Mouse (Mus musculus): ENCODE measurements around the gene Gtdc1. TPM values are rescaled to one million over a fixed set of nuclear protein-coding genes. Genes with fewer than 3 reads are reported as not detected.
"Not testable (repeated sequence)": the region's sequence is repeated elsewhere in the genome, so short reads cannot be mapped to it uniquely, and the experiment has no call there.

Gtdc1 gene
- polyA plus RNA-seq, 1 experiment from 2014 or later: 10.2 TPM

DNA sequence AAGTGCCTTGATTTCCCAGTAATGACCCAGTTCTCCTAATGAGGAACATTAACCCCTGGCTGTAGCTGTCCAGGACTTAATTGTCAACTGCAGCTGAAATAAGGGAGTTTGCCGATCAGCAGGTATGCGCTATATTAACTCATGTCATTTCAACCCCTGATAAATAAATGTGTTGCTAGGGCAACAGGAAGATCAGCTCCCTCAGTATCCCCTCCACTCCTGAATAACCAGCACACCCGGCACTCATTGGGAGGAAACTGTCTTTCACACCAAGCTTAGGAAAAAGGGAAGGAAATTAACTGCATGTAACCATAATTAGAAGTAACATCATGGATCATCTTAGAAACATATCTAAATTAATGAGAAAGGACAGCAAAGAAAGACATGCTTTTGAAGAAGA is 302.3 kb downstream of the Gtdc1 start:
- no peak overlapping the region for H3K9ac ChIP-seq
- H3K4me2 ChIP-seq (replicated peaks): no peak overlapping the region
- no peak for ATAC-seq
- H3K9me3 ChIP-seq: no peaks in the 10 kb centered on the region
- no peak overlapping the region for H3K4me3 ChIP-seq (replicated peaks)
- no peak overlapping the region for H3K27ac ChIP-seq
- no peaks in the 10 kb centered on the region for H3K27me3 ChIP-seq (replicated peaks)
- no peaks in the 10 kb centered on the region for H3K4me1 ChIP-seq (replicated peaks)
- 81% methylated on average over 3 of the region's 3 CpGs for WGBS
- H3K36me3 ChIP-seq: no peaks in the 10 kb centered on the region

DNA sequence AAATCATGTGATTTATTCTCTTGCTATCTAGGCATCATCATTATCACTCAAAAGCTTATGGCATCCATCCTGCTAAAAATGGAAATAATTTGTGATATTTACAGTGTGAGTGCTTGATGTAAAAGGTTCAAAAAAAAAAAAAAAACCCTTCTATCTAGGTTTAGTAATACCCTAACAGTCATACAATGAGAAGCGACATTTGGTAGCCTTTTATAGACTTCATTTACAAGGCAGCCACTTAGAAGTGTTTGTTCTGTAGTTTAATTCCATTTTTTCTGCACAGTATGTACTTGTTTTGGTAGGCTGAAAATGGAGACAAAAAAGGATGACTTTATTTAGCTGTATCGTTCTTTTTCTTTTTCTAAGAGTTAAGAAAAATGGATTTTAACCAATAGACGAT is 305.0 kb downstream of the Gtdc1 start:
- no peaks in the 10 kb centered on the region for H3K9me3 ChIP-seq
- H3K9ac ChIP-seq: no peak overlapping the region
- H3K27me3 ChIP-seq (replicated peaks): no peaks in the 10 kb centered on the region
- WGBS: 87% methylated on average over 3 of the region's 3 CpGs
- H3K4me2 ChIP-seq (replicated peaks): no peak overlapping the region
- no peak overlapping the region for H3K4me3 ChIP-seq (replicated peaks)
- H3K4me1 ChIP-seq (replicated peaks): no peaks in the 10 kb centered on the region
- no peaks in the 10 kb centered on the region for H3K36me3 ChIP-seq
- no peak for ATAC-seq
- no peak overlapping the region for H3K27ac ChIP-seq

DNA sequence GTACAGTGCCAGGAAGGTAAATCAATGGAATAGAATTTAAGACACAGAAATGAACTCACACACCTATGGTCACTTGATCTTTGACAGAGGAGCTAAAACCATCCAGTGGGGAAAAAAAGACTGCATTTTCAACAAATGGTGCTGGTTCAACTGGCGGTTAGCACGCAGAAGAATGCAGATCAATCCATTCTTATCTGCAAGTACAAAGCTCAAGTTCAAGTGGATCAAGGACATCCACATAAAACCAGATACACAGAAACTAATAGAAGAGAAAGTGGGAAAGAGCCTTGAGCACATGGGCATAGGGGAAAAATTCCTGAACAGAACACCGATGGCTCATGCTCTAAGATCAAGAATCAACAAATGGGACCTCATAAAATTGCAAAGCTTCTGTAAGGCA is 327.8 kb downstream of the Gtdc1 start:
- 76% methylated on average over 3 of the region's 3 CpGs for WGBS

DNA sequence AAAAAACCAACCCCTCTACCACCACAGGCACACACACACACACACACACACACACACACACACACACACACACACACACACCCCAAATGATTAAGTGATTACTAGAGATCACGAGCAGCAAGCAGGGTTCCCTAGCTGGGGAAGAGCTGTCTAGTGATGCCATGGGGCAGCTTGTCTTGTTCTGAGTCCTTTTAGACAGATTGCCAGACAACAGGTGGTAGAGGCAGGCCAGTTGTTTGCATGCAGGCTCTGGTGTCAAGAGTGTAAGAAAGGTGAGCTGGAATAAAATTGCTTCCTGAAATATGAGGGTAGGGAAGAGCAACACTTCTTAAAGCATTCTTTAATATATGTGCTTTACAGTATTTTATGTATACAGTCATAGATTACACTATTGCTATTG is 333.2 kb downstream of the Gtdc1 start:
- WGBS: 95% methylated on average over 1 of the region's 1 CpGs
- Histone ChIP-seq H3K9ac (no peak overlapping the region), H3K27me3 (replicated peaks) (no peaks in the 10 kb centered on the region), H3K27ac (no peak overlapping the region), H3K4me3 (replicated peaks) (no peak overlapping the region), H3K4me1 (replicated peaks) (0 out of 2 replicates have a peak, but pooled peaks cover 4% of the 10 kb centered on the region), H3K36me3 (no peaks in the 10 kb centered on the region), H3K4me2 (replicated peaks) (no peak overlapping the region), H3K9me3 (no peaks in the 10 kb centered on the region)
- no peak for ATAC-seq

More for the DNA sequence above, 327.8 kb downstream of the Gtdc1 start:
- H3K4me2 ChIP-seq (replicated peaks); H3K4me1 ChIP-seq (replicated peaks); H3K36me3 ChIP-seq; H3K9ac ChIP-seq; ATAC-seq; H3K4me3 ChIP-seq (replicated peaks); H3K27ac ChIP-seq; H3K27me3 ChIP-seq (replicated peaks); H3K9me3 ChIP-seq: not testable (repeated sequence)

DNA sequence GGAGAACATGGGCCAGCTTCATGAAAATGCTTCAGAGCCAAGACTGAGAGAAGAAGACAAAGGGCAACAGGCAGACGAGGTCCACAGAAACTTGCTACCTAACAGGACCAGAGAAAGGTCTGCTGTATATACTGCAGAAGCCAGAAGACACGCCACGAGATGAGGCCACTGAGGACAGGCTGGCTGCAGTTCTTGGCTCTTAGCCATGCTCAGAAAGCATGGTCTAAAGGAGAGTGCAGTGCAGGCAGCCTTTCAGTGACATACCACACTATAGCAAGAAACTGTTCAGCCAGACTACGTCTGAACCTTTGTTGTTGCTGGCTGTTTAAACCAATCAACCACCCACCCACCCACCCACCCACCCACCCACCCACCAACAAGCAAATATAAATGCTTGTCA is 336.6 kb downstream of the Gtdc1 start:
- Histone ChIP-seq H3K9ac (no peak overlapping the region), H3K4me1 (replicated peaks) (0 out of 2 replicates have a peak, but pooled peaks cover 4% of the 10 kb centered on the region), H3K4me2 (replicated peaks) (no peak overlapping the region), H3K36me3 (no peaks in the 10 kb centered on the region), H3K27ac (no peak overlapping the region), H3K27me3 (replicated peaks) (no peaks in the 10 kb centered on the region), H3K9me3 (no peaks in the 10 kb centered on the region), H3K4me3 (replicated peaks) (no peak overlapping the region)
- ATAC-seq: no peak
- WGBS: 36% methylated on average over 4 of the region's 4 CpGs

DNA sequence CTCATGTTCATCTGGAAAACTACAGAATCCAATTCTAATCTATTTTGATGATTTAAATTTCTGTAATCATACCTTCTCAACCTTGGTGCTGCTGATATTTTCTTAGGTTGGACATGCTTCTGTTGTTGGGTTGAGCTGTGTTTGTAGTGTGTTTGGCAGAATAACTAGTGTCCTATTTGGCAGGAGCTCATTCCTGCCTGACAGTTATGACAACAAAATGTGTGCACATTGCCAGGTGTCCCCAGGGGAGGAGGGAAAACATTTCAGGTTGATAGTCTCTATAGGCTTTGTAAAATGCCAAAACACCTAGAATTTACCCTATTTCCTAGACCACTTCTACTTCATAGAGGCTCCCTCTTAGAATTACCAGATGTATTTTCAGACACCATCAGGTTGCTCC is 343.4 kb downstream of the Gtdc1 start:
- Histone ChIP-seq H3K27ac (no peak overlapping the region), H3K9ac (no peak overlapping the region), H3K4me1 (replicated peaks) (no peaks in the 10 kb centered on the region), H3K27me3 (replicated peaks) (no peaks in the 10 kb centered on the region), H3K36me3 (no peaks in the 10 kb centered on the region), H3K4me3 (replicated peaks) (no peak overlapping the region), H3K9me3 (no peaks in the 10 kb centered on the region), H3K4me2 (replicated peaks) (no peak overlapping the region)
- ATAC-seq: no peak

DNA sequence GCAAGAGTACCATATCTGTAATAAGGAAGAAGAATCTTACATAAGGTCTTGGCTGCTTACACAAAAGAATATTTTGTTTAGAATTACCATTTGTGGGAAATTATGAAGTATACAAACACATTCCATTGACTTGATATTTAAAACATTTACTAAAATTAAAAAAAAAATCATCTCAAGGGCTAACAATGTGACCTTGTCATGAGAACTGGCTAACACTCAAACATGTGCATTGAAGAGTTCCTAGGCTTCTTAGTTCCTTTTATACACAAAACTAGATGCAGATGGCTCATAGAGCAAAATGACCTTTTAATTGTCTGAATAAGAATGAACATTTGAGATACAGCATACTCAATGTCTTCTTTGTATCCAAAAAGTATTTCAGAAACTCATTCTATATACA is 344.0 kb downstream of the Gtdc1 start:
- H3K27ac ChIP-seq: no peak overlapping the region
- H3K4me1 ChIP-seq (replicated peaks): no peaks in the 10 kb centered on the region
- no peak overlapping the region for H3K4me3 ChIP-seq (replicated peaks)
- H3K9ac ChIP-seq: no peak overlapping the region
- H3K4me2 ChIP-seq (replicated peaks): no peak overlapping the region
- no peak for ATAC-seq
- H3K27me3 ChIP-seq (replicated peaks): no peaks in the 10 kb centered on the region
- H3K9me3 ChIP-seq: no peaks in the 10 kb centered on the region
- H3K36me3 ChIP-seq: no peaks in the 10 kb centered on the region

DNA sequence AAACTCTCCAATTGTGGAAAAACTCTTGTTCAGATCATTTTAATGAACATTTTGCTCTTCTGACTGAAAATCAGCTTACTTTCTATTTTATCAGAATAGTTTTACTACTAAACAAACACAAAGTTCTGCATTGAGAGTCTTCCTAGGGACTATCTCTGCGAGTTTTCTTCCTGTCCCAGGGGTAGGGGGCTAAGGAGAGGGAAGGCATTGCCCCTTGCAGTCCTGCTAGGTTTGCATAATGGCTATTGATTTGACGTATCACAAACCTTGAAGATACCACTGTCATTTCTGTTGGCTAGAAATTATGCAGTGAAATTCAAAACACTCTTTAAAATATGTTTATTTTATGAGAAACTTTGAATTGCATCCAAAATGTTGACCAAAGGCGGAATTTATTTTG is 355.6 kb downstream of the Gtdc1 start:
- H3K27ac ChIP-seq: no peak overlapping the region
- no peaks in the 10 kb centered on the region for H3K27me3 ChIP-seq (replicated peaks)
- H3K4me1 ChIP-seq (replicated peaks): 0 out of 2 replicates have a peak, but pooled peaks cover 2% of the 10 kb centered on the region
- no peak overlapping the region for H3K4me2 ChIP-seq (replicated peaks)
- ATAC-seq: no peak
- no peak overlapping the region for H3K4me3 ChIP-seq (replicated peaks)
- no peaks in the 10 kb centered on the region for H3K9me3 ChIP-seq
- H3K36me3 ChIP-seq: no peaks in the 10 kb centered on the region
- WGBS: 43% methylated on average over 3 of the region's 3 CpGs
- H3K9ac ChIP-seq: no peak overlapping the region

DNA sequence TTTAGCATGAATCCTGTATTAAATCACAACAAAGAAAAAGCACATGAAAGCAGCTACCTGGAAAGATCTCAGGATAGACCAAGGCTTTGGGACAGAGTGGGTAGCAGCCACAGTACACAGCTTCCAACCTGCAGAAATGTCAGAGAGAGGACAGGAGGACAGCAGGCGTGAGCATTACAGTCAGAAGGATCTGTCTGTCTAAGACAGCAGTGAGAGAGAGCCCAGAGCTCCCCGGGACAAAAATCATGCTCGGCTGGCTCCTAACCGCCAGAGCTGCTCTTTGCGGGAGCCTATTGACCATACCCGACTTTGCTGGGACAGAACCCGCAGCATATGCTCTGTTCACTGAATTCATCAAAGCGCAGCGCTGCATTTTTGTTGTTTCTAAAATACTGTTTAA is 356.3 kb downstream of the Gtdc1 start:
- no peaks in the 10 kb centered on the region for H3K27me3 ChIP-seq (replicated peaks)
- H3K9ac ChIP-seq: no peak overlapping the region
- WGBS: 50% methylated on average over 9 of the region's 9 CpGs
- H3K27ac ChIP-seq: peak overlapping the region; percentile 70
- H3K9me3 ChIP-seq: no peaks in the 10 kb centered on the region
- H3K36me3 ChIP-seq: no peaks in the 10 kb centered on the region
- no peak overlapping the region; the same call in 1 of the 2 replicates for H3K4me2 ChIP-seq (replicated peaks)
- H3K4me3 ChIP-seq (replicated peaks): no peak overlapping the region
- 0 out of 2 replicates have a peak, but pooled peaks cover 2% of the 10 kb centered on the region for H3K4me1 ChIP-seq (replicated peaks)
- peak; percentile 49; the same call in 1 of the 2 replicates for ATAC-seq

DNA sequence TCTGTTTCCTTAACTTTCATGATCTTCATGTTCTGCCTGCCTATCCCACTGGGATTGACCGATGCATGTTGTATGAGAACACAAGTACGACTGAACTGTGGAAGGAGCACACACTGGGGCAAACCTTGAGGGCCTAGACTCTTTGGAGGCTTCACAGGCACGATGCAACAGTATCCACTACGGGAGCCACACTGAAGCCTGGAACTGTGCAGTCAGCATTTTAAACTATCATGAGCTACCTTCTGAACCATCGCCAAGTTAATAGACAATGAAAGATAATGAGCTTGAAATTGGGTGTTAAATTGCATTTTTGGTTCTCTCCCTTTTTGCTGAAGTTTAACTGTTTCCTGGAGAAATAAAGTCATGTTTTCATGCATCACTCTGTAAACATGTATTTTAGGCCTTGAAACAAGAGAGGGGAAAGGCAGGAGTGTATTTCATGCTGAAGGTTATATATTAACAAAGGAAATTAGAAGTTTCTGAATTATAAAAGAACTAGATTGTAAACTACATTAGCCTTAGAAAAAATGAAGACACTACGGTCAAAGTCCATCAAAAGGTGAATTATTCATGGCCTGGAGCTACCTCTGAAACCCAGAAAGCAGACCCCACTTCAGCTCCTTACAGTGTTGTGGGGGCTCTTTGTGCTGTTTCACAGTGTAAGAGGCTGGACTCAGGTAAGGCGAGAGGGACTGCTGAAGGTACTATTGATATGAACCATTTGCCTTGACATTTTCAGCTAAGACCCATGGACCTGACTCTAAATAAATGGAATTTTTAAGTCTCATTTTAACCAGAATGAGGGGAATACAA is 358.1 kb downstream of the Gtdc1 start:
- no peak overlapping the region for H3K4me3 ChIP-seq (replicated peaks)
- H3K4me2 ChIP-seq (replicated peaks): no peak overlapping the region
- H3K27ac ChIP-seq: no peak overlapping the region; the same call in 1 of the 2 replicates
- no peaks in the 10 kb centered on the region for H3K36me3 ChIP-seq
- no peaks in the 10 kb centered on the region for H3K27me3 ChIP-seq (replicated peaks)
- 73% methylated on average over 7 of the region's 7 CpGs for WGBS
- no peak overlapping the region for H3K9ac ChIP-seq
- no peaks in the 10 kb centered on the region for H3K9me3 ChIP-seq
- no peak for ATAC-seq
- H3K4me1 ChIP-seq (replicated peaks): 0 out of 2 replicates have a peak, but pooled peaks cover 2% of the 10 kb centered on the region

DNA sequence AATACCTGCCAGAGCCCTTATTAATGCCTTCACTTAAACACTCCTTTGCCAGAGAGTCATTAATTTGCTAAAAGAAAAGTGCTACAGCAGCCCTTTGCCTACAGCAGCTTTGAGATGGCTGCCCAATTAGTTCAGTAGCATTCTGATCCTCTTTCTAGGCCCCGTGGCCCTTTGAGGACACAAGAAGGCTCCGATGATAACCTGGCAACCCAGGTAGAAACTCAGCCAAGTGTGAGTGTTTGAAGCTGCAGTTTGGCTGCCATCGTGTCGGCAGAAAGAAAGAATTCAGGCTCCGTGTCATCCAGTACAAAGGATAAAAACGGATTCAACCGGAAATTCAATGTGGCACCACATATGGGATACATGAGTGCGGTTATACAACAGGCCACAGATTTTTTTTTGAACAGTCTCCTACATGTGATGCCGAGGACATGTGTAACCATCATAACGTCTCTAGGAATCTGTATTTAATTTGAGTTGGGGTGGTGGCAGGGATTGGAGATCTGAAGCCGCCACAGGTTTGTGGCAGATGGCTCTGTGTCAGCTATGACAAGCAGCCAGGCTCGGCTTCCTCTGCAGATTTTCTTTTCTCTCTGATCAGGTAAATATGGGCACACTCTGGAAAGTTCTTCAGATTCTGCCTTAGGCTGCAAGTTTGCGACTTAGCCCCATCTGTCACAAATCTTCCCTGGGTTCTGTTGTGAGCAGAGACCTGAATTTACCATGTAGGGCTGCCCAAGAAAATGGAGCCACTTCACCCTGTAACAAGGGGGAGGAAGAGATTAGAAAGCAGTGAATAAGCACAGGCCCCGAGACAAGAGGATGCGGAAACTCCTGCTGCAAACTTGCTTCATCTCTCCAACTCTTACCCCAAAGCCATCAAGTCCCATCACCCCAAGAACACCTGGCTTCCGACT is 362.4 kb downstream of the Gtdc1 start:
- Histone ChIP-seq H3K36me3 (no peaks in the 10 kb centered on the region), H3K4me2 (replicated peaks) (no peak overlapping the region), H3K4me1 (replicated peaks) (0 out of 2 replicates have a peak, but pooled peaks cover 2% of the 10 kb centered on the region), H3K4me3 (replicated peaks) (no peak overlapping the region), H3K27me3 (replicated peaks) (no peaks in the 10 kb centered on the region), H3K9ac (no peak overlapping the region), H3K27ac (no peak overlapping the region), H3K9me3 (no peaks in the 10 kb centered on the region)
- ATAC-seq: no peak
- WGBS: 92% methylated on average over 16 of the region's 16 CpGs

DNA sequence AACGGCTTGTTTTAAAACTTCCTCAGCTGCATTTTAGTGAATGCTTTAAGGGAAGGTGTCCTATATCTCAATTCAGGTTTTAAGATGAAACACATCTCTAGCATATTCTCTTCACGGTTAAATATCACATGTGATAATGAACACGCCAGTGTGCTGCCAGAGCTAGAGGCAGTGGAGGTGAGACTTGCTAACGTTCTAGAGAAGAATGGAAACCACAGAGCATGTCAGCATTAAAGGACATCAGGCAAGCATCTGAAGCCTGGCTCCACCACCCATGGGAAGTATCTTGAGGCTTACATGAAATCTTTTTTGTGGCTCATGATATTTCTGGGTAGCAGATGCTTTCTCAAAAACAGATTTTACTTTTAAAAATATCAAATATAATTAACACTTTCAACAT is 365.7 kb downstream of the Gtdc1 start:
- Histone ChIP-seq H3K4me2 (replicated peaks) (no peak overlapping the region), H3K27me3 (replicated peaks) (0 out of 2 replicates have a peak, but pooled peaks cover 4% of the 10 kb centered on the region), H3K4me3 (replicated peaks) (no peak overlapping the region), H3K27ac (no peak overlapping the region), H3K4me1 (replicated peaks) (peaks cover 7% of the 10 kb centered on the region), H3K9me3 (no peaks in the 10 kb centered on the region), H3K9ac (no peak overlapping the region), H3K36me3 (no peaks in the 10 kb centered on the region)
- ATAC-seq: no peak
- 87% methylated on average over 4 of the region's 4 CpGs for WGBS
